Mouse (Mus musculus): ENCODE measurements around the gene Nle1. TPM values are rescaled to one million over a fixed set of nuclear protein-coding genes. Genes with fewer than 3 reads are reported as not detected.

Gene Nle1
- 70.7 and 73.3 TPM in 2 replicates for polyA plus RNA-seq (2012; rRNA removed)

GRCm38 (mm10) chr11:82907651-82908607 lies at the start of gene Nle1:
TSS of gene Nle1 (minus strand) at chr11:82908411.

DNA sequence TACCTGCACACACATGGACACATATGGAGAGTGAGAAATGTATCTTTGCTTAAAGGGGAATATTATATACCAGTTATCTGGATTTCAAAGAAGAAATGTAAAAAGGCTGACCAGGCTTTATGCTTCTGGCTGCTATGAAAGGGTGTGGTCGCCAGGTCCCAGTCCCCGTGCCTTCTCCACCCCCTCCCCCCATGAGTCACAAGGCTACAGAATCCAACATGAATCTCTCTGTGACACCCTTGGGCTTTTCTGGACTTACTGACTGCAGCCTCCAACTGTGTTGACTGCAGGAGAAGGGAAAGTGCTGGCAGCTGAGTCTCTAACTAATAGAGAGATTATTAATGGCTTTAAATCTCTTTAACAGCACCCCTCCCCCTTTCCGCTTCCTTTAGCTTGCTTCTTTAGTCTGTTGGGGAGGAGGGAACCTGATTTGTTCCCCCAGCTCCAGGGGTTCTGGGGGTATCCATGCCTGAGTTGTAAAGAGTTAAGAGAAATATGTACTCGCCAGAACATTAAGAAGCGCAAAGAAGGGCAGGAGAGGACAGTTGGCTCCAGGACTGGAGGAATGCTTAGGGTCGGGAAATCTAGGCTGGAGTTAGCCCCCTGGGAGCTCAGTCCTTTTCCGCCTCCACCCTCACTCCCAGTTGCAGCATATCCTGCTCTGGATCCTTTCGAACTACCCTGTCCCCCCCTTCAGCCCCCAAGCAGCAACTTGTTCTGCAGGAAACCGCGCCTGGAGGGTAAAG lies 42.7 kb upstream of the Nle1 start, which contains the start of gene Slfn5:
Gene Slfn5 (plus strand): TSS at position 614 of the 746 bp plus-strand sequence.

DNA sequence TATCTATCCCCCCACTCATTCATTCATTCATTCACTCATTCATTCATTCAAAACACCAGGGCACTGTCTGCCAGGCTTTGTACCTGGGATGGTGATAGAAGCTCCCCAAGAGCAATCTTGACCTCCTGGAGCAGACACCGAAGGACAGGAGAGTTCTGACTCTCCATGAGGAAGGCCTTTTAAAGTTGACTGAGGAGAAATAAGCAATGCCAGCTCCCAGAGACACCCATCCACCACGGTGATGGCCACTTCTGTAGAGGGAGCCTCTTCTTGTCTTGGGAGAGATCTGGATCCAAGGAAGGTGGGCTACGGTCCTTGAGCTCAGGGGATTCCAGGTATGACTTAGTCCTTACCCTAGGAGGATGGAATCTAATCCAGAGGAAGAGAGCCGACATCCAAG lies 2.0 kb upstream of the Nle1 start, which contains the start of gene Unc45b:
Gene Unc45b (plus strand): TSS at position 301 of the 400 bp plus-strand sequence.

GRCm38 (mm10) chr11:82891936-82892335 lies 16.3 kb downstream of the Nle1 start, which contains the start of gene Fndc8:
TSS of gene Fndc8 (plus strand) at chr11:82892124.

GRCm38 (mm10) chr11:82890342-82890762 lies 17.9 kb downstream of the Nle1 start, which contains the start of gene Rad51d:
TSS of gene Rad51d (minus strand) at chr11:82890614.

GRCm38 (mm10) chr11:82871031-82871446 lies 37.2 kb downstream of the Nle1 start, which contains the start of gene Rffl:
TSS of gene Rffl (minus strand) at chr11:82871210.

Other genes with a start within 250 kb of the Nle1 start
- 0.25 TPM in 2 replicates for gene Cct6b, start 144.1 kb downstream of the Nle1 start, polyA plus RNA-seq (2012; rRNA removed)
- 16.0 and 17.5 TPM in 2 replicates for gene Zfp830, start 144.1 kb downstream of the Nle1 start, polyA plus RNA-seq (2012; rRNA removed)
- gene Lig3, start 127.3 kb downstream of the Nle1 start, polyA plus RNA-seq (2012; rRNA removed) = 37.2 and 37.7 TPM in 2 replicates
- gene Rffl, start 37.2 kb downstream of the Nle1 start, polyA plus RNA-seq (2012; rRNA removed) = 3.9 and 4.7 TPM in 2 replicates
- gene Rad51d, start 17.8 kb downstream of the Nle1 start, polyA plus RNA-seq (2012; rRNA removed) = 11.3 and 12.3 TPM in 2 replicates
- gene Fndc8, start 16.3 kb downstream of the Nle1 start, polyA plus RNA-seq (2012; rRNA removed) = 0.03 TPM in 1 of 2 replicates, not detected in the other
- gene Unc45b, start 2.1 kb upstream of the Nle1 start, polyA plus RNA-seq (2012; rRNA removed) = 1.7 and 2.4 TPM in 2 replicates
- 2.0 and 2.3 TPM in 2 replicates for gene Slfn5, start 42.9 kb upstream of the Nle1 start, polyA plus RNA-seq (2012; rRNA removed)
- 1.1 and 1.6 TPM in 2 replicates for gene Slfn9, start 83.4 kb upstream of the Nle1 start, polyA plus RNA-seq (2012; rRNA removed)
- 0.28 and 0.32 TPM in 2 replicates for gene Slfn8, start 112.4 kb upstream of the Nle1 start, polyA plus RNA-seq (2012; rRNA removed)
- gene Slfn2, start 156.7 kb upstream of the Nle1 start, polyA plus RNA-seq (2012; rRNA removed) = 1.00 and 1.4 TPM in 2 replicates
- gene Slfn1, start 208.4 kb upstream of the Nle1 start, polyA plus RNA-seq (2012; rRNA removed) = 0.10 and 0.13 TPM in 2 replicates